Mouse (Mus musculus) hindbrain, embryonic 13.5 days (tissue): Measurements from ENCODE around the gene Nup153. TPM values are rescaled to one million over a fixed set of nuclear protein-coding genes. Genes with fewer than 3 reads are reported as not detected.

Source experiments
- ATAC-seq: fragments of 200-750 bp; cut with Nextera tagmentation; 2 replicates; pipeline ENCODE4 v1.8.0; 2017; ENCODE audit warnings: moderate TSS enrichment; ENCODE audit not compliant: low FRiP score
- H3K27ac ChIP-seq: fragments of 300-500 bp; sonication (generic); 2 replicates; pipeline ENCODE4 v1.5.1; 2015; ENCODE audit warnings: inconsistent platforms, mild to moderate bottlenecking, moderate library complexity
- H3K27me3 ChIP-seq: fragments of 300-500 bp; sonication (generic); 2 replicates; pipeline ENCODE4 v1.6.1; 2015; ENCODE audit warnings: mild to moderate bottlenecking, inconsistent platforms
- H3K36me3 ChIP-seq: fragments of 300-500 bp; sonication (generic); 2 replicates; pipeline ENCODE4 v1.6.1; 2015; ENCODE audit warnings: mild to moderate bottlenecking, inconsistent platforms
- H3K4me1 ChIP-seq: fragments of 300-500 bp; sonication (generic); replicated peaks from 2 replicates; pipeline ENCODE4 v1.6.1; 2015; ENCODE audit warnings: inconsistent platforms
- H3K4me2 ChIP-seq: fragments of 300-500 bp; sonication (generic); 2 replicates; pipeline ENCODE4 v1.6.1; 2015; ENCODE audit warnings: inconsistent platforms, mild to moderate bottlenecking, moderate library complexity
- H3K4me3 ChIP-seq: fragments of 300-500 bp; sonication (generic); 2 replicates; pipeline ENCODE4 v1.5.1; 2015; ENCODE audit warnings: mild to moderate bottlenecking, inconsistent platforms
- H3K9ac ChIP-seq: fragments of 300-500 bp; sonication (generic); 2 replicates; pipeline ENCODE4 v1.6.1; 2015; ENCODE audit warnings: mild to moderate bottlenecking, inconsistent platforms
- H3K9me3 ChIP-seq: fragments of 300-500 bp; sonication (generic); 2 replicates; pipeline ENCODE4 v1.6.1; 2016; ENCODE audit warnings: inconsistent platforms
- WGBS: fragments of 180-500 bp; shearing (Covaris S2); methylation state at CpG from one replicate; pipeline ENCODE4 v1.1.7; 2015; 5-methylcytosine and 5-hydroxymethylcytosine counted together
- polyA plus RNA-seq: library from polyadenylated mRNA; unstranded; fragments of >200 nt; fragmentation: Nextera tagmentation; extraction: Ambion mirVana; gene quantifications from 2 replicates; pipeline ENCODE4 v1.2.1, GENCODE M21; 2015

Nup153 gene
- polyA plus RNA-seq = 19.8 and 20.4 TPM in 2 replicates

- peak within 1 kb of the TSS; percentile 97 for H3K9ac ChIP-seq
- no peaks in the 10 kb centered on the region for H3K36me3 ChIP-seq
- H3K9me3 ChIP-seq = no peaks in the 10 kb centered on the region
- H3K4me3 ChIP-seq = peak within 1 kb of the TSS; percentile 99
- whole genome bisulfite sequencing = under 1% methylated on average over 44 of the region's 51 CpGs
- peaks cover 23% of the 10 kb centered on the region for H3K4me1 ChIP-seq
- H3K27ac ChIP-seq = peak within 1 kb of the TSS; percentile 97
- H3K27me3 ChIP-seq = no peaks in the 10 kb centered on the region
- peak; percentile 95 for ATAC-seq
- H3K4me2 ChIP-seq = peak within 1 kb of the TSS; percentile 89
Observed at GRCm38 (mm10) chr13:46727837-46728268, at the start of gene Nup153. Nup153 (minus strand) TSS chr13:46727940.

GRCm38 (mm10) chr13:46777461-46777860, 49.7 kb upstream of the Nup153 start:
- Histone ChIP-seq H3K27me3 (no peaks in the 10 kb centered on the region), H3K9me3 (no peaks in the 10 kb centered on the region), H3K4me3 (no peak overlapping the region), H3K4me2 (no peak overlapping the region), H3K36me3 (peaks cover 54% of the 10 kb centered on the region), H3K9ac (no peak overlapping the region), H3K4me1 (no peaks in the 10 kb centered on the region), H3K27ac (no peak overlapping the region)
- ATAC-seq = no peak
- WGBS = 91% methylated on average over 3 of the region's 3 CpGs

GRCm38 (mm10) chr13:46776636-46777305, 49.0 kb upstream of the Nup153 start:
- Histone ChIP-seq H3K4me3 (no peak overlapping the region), H3K9ac (no peak overlapping the region), H3K27me3 (no peaks in the 10 kb centered on the region), H3K9me3 (no peaks in the 10 kb centered on the region), H3K36me3 (peaks cover 60% of the 10 kb centered on the region), H3K4me2 (no peak overlapping the region), H3K27ac (no peak overlapping the region), H3K4me1 (no peaks in the 10 kb centered on the region)
- WGBS = 81% methylated on average over 14 of the region's 14 CpGs
- no peak for ATAC-seq

- WGBS = 96% methylated on average over 5 of the region's 5 CpGs
- Histone ChIP-seq H3K9ac (no peak overlapping the region), H3K4me1 (no peaks in the 10 kb centered on the region), H3K4me3 (no peak overlapping the region), H3K27me3 (no peaks in the 10 kb centered on the region), H3K4me2 (no peak overlapping the region), H3K27ac (no peak overlapping the region), H3K9me3 (no peaks in the 10 kb centered on the region), H3K36me3 (peaks cover 71% of the 10 kb centered on the region)
- ATAC-seq = no peak
Observed at GRCm38 (mm10) chr13:46774998-46775397, 47.3 kb upstream of the Nup153 start.

- no peak overlapping the region for H3K4me2 ChIP-seq
- H3K4me3 ChIP-seq = no peak overlapping the region
- no peak overlapping the region for H3K27ac ChIP-seq
- ATAC-seq = no peak
- no peak overlapping the region for H3K9ac ChIP-seq
- H3K36me3 ChIP-seq = peaks cover 86% of the 10 kb centered on the region
- no peaks in the 10 kb centered on the region for H3K9me3 ChIP-seq
- WGBS = 98% methylated on average over 13 of the region's 13 CpGs
- no peaks in the 10 kb centered on the region for H3K4me1 ChIP-seq
- H3K27me3 ChIP-seq = no peaks in the 10 kb centered on the region
Observed at GRCm38 (mm10) chr13:46772581-46772980, 44.8 kb upstream of the Nup153 start.

GRCm38 (mm10) chr13:46765361-46765760, 37.6 kb upstream of the Nup153 start:
- H3K4me2 ChIP-seq = no peak overlapping the region
- no peaks in the 10 kb centered on the region for H3K4me1 ChIP-seq
- H3K9me3 ChIP-seq = no peaks in the 10 kb centered on the region
- whole genome bisulfite sequencing = 96% methylated on average over 2 of the region's 2 CpGs
- no peak overlapping the region for H3K27ac ChIP-seq
- no peaks in the 10 kb centered on the region for H3K27me3 ChIP-seq
- H3K4me3 ChIP-seq = no peak overlapping the region
- no peak overlapping the region for H3K9ac ChIP-seq
- no peak for ATAC-seq
- H3K36me3 ChIP-seq = peaks cover 80% of the 10 kb centered on the region

- H3K36me3 ChIP-seq = peaks cover 66% of the 10 kb centered on the region
- no peak for ATAC-seq
- H3K4me3 ChIP-seq = no peak overlapping the region
- no peak overlapping the region for H3K27ac ChIP-seq
- H3K27me3 ChIP-seq = no peaks in the 10 kb centered on the region
- peaks cover 8% of the 10 kb centered on the region for H3K4me1 ChIP-seq
- H3K9ac ChIP-seq = no peak overlapping the region
- H3K4me2 ChIP-seq = no peak overlapping the region
- 97% methylated on average over 9 of the region's 9 CpGs for WGBS
- H3K9me3 ChIP-seq = no peaks in the 10 kb centered on the region
Observed at GRCm38 (mm10) chr13:46763210-46763609, 35.5 kb upstream of the Nup153 start.

GRCm38 (mm10) chr13:46760921-46761320, 33.2 kb upstream of the Nup153 start:
- peaks cover 55% of the 10 kb centered on the region for H3K36me3 ChIP-seq
- H3K9me3 ChIP-seq = no peaks in the 10 kb centered on the region
- H3K27ac ChIP-seq = no peak overlapping the region
- peaks cover 8% of the 10 kb centered on the region for H3K4me1 ChIP-seq
- no peak overlapping the region for H3K4me3 ChIP-seq
- 53% methylated on average over 6 of the region's 6 CpGs for WGBS
- no peak overlapping the region for H3K9ac ChIP-seq
- H3K4me2 ChIP-seq = no peak overlapping the region
- ATAC-seq = no peak
- H3K27me3 ChIP-seq = no peaks in the 10 kb centered on the region

GRCm38 (mm10) chr13:46759281-46759809, 31.6 kb upstream of the Nup153 start:
- Histone ChIP-seq H3K27me3 (no peaks in the 10 kb centered on the region), H3K36me3 (peaks cover 50% of the 10 kb centered on the region), H3K9ac (no peak overlapping the region; the same call in 1 of the 2 replicates), H3K4me2 (no peak overlapping the region), H3K9me3 (no peaks in the 10 kb centered on the region), H3K4me3 (no peak overlapping the region), H3K27ac (peak overlapping the region; percentile 70), H3K4me1 (peaks cover 8% of the 10 kb centered on the region)
- 49% methylated on average over 8 of the region's 8 CpGs for WGBS
- ATAC-seq = no peak

- Histone ChIP-seq H3K27ac (peak overlapping the region; percentile 70), H3K36me3 (peaks cover 44% of the 10 kb centered on the region), H3K27me3 (no peaks in the 10 kb centered on the region), H3K4me2 (no peak overlapping the region), H3K4me1 (peaks cover 8% of the 10 kb centered on the region), H3K4me3 (no peak overlapping the region), H3K9ac (no peak overlapping the region), H3K9me3 (no peaks in the 10 kb centered on the region)
- ATAC-seq = no peak
- WGBS = 94% methylated on average over 13 of the region's 13 CpGs
Observed at GRCm38 (mm10) chr13:46758627-46759026, 30.9 kb upstream of the Nup153 start.

GRCm38 (mm10) chr13:46757946-46758345, 30.2 kb upstream of the Nup153 start:
- Histone ChIP-seq H3K4me3 (no peak overlapping the region), H3K9me3 (no peaks in the 10 kb centered on the region), H3K27me3 (no peaks in the 10 kb centered on the region), H3K4me1 (peaks cover 8% of the 10 kb centered on the region), H3K27ac (no peak overlapping the region), H3K36me3 (peaks cover 39% of the 10 kb centered on the region), H3K4me2 (no peak overlapping the region), H3K9ac (no peak overlapping the region)
- WGBS = 90% methylated on average over 7 of the region's 7 CpGs
- no peak for ATAC-seq

GRCm38 (mm10) chr13:46753294-46753693, 25.6 kb upstream of the Nup153 start:
- Histone ChIP-seq H3K9ac (no peak overlapping the region), H3K4me2 (no peak overlapping the region), H3K9me3 (no peaks in the 10 kb centered on the region), H3K27me3 (no peaks in the 10 kb centered on the region), H3K27ac (no peak overlapping the region), H3K4me1 (no peaks in the 10 kb centered on the region), H3K4me3 (no peak overlapping the region), H3K36me3 (peaks cover 47% of the 10 kb centered on the region)
- ATAC-seq = no peak
- 92% methylated on average over 5 of the region's 5 CpGs for WGBS
